Mouse (Mus musculus): ENCODE data around the gene Zfp511.
A peak's percentile ranks its signal among the peaks of the same experiment; 100 is the strongest.

Zfp511 gene

DNA sequence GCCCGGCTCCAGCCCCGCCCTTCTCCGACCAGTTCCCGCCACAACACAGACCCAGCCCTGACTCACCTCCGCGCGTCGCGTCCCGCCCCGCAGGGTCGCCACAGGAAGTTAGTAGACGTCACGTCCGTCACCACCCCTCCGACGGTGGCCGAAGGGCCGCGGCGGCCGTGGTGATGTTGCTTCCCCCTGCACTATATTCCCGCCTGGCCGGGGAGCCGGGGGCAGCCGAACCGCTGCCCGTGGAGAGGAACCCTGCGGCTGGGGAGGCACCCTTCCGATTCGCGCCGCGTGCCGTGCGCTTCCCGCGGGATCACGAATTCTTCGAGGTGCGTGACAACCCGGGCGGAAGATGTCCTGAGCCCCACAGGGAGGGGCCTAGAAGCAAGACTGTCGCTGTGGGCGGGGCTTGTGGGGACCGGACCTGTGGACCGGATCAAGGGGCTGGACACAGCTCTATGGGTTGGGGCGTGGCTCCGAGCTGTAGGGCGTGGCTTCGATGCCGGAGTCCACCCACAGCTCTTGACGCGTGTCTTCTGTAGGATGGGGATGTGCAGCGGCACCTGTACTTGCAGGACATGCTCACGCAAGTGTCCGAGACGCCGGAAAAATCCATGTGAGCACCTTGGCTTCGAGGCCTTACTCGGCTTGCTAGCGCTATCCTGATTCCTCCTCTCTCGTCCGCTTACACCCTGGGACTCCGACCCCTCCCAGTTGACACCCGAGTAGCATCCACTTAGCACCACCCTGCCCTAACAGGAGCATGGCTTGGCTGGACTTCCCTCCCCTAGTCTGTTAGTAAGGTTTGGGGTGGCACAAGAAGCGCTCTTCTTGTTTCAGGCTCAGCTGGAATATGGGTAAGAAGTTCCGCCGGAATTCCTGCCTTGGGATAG is at the start of gene Zfp511, which contains the start of gene Tubgcp2:
Zfp511 (plus strand) TSS at position 111 of the 890 bp plus-strand sequence.
Tubgcp2 (minus strand) TSS at position 389 of the 890 bp plus-strand sequence.
- DNase-seq (ENCODE audit: low spot score) = peak; percentile 99

DNA sequence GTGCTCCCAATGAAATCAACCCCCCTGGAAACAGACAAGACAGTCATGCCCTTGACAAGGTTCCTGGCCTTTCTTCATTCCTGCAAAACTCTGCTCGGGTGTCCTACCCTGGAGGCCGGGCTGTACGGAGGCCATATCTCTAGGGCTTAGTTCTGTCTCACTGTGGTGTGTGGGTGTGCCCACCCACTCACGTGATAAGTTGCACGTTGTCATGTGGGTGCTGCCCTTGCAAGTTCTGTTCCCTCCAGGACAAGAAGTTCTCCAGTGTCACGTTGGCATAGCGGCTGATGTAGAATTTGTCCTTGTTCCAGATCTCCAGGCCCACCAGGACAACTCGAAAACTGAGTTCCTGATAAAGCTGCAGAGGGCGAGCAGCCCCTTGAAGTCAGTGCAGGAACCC is 47.9 kb upstream of the Zfp511 start:
- no peak for DNase-seq (ENCODE audit: low spot score)

DNA sequence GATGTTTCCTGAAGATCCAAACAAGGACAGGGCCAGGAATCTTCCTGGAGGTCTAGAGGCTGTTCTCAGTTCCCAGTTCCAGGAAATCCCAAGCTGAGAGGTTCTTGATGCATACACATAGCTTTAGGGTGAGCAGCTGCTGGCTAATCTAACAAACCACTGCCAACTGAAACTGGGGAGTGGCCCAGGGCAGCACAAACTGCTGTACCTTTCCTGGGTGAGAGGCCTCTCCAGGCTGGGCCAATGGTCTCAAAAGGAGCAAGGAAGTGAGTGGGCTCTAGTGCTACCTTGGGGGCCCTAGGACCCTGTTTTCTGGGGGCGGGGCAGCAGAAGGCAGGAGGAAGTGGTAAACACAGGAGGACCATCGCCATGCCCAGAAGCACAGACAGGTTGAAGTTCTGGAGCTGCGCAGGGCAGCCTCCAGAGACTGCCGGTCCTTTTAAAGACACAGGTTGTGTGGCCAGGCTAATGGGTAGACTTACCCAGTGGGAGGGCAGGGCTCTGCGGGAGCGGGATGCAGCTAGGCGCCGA is 45.3 kb upstream of the Zfp511 start:
- DNase-seq (ENCODE audit: low spot score) = no peak

DNA sequence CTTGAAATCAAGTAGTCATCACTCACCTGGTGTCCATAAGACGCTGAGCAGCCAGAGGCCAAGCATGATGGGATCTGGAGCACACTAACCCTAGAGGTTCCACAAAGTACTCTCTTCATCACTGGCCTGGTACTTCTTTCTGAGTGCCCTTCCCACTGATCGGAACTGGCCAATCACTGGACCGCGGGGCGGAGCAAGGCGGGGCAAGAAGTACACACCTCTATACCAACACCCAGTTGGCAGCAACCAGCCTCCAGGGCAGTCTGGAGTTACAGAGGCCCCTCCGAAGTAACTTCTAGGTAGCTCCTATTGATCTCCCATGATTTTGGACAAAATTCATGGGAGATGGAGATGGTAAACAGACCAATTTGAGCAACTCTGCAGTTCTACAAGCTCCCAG is 43.8 kb upstream of the Zfp511 start, which contains the start of gene Adam8:
Adam8 (minus strand) TSS at position 157 of the 400 bp plus-strand sequence.
- peak; percentile 23 for DNase-seq (ENCODE audit: low spot score)

DNA sequence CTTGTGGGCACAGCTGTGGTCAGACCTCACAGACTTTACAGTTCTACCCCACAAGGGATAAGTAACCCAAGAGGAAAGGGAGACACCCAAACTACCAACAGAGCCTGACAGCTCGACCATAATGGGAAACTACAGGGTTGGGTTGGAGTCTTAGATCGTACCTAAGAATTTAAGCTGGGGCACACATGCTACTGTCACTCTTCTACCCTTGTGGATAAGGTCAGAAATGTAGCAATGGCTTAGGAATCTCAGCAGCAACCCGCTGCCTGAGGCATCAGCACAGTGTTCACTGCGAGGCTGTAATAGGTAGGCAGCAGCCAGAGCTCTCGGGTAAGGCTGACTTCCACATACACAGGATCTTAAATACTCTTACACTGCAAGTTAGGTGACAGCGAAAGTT is 42.7 kb upstream of the Zfp511 start:
- DNase-seq (ENCODE audit: low spot score) = no peak

DNA sequence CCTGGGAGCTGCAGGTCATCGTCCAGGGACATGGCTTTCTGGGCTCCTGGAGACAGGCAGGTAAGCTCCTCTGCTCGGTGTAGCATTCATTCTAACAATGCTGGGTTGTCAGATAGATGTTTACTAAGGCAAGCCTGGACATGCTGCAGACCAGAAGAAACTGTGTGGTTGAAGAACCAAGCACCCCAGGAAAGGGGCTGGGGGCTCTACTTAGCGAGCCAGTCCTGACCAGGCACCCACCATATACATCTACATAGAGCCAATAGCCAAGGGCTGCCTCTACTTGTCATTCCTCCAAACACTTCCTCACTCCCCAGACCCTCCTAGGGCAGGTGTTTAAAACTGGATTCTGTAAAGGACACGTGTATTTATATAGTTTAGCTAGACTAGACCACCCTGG is 42.0 kb upstream of the Zfp511 start:
- no peak for DNase-seq (ENCODE audit: low spot score)

DNA sequence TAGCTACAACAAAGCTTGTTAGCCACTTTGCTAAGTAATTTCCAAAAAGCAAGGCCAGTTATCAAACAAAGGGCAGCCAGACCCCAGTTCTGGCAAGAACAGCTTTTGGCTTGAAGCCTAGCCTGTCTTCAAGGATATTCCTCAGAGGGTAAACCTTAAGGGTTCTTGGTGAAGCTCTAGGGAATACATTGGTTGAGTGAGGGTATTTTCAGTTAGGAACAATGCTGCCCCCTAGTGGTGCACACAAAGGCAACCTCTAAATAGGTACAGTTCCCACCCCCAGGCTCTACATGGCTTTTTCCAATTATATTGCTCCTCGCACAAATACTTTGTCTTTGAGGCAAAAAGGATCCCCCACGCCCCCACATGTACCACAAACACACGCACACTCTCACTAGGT is 41.5 kb upstream of the Zfp511 start:
- DNase-seq (ENCODE audit: low spot score) = peak; percentile 78

DNA sequence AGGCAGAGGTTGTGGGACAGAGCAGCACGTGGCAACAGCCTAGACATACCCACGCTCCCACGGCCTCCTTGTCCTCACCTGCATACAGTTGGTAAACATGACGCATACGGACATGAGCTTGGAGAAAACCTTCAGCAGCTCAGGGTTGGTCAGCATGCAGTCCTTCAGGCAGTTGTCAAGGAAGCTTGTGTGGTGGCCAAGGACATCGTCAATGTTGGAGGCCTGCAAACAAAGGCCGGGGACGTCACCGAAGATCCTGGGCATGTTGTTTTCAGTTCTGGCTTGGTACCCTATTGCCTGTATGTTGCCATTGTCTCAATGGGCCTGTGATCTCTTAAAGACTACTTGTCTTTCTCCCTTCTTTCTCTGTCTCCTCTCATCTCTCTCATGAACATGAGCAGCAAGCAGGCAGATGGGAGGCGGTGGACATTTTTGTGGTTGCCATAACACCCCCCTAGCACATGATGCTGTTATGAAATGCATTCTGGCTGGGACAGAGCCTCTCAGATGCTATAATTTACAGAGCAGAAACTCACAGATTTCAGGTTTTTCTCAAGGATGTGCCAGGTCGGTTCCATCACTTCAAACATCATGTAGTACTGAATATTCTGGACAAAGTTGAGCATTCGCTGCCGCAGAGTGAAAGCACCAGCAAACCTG is 37.4 kb upstream of the Zfp511 start:
- no peak for DNase-seq (ENCODE audit: low spot score)

DNA sequence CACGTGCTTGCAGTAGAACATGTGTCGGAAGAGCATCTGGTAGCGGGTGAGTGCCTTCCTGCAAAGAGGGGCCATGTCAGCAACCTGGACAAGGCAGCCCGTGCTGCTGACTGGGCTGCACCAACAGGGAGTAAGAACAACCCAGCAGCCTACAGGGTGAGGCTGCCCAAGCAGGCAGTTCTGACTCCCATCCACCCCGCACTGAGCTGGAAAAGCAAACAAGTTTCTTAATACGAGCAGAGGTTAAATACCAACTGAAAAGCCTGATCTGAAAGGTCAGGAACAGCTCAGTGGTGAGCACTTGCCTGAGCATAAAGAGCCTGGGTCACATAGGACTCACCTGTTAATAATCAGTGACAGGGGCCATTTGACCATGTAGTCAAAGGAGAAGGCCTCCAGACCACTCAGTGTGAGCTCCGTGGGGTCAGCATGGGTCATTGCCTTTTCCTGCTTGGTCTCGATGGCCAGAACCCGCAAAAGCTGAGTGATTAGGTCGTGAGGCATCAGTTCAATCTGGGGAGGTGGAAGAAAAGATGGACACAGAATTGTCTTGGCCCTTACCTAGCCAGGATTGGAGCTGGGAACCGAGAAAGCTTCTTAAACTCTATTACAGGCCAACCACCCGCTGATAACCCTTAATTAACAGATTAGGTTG is 35.0 kb upstream of the Zfp511 start:
- DNase-seq (ENCODE audit: low spot score) = peak; percentile 51

DNA sequence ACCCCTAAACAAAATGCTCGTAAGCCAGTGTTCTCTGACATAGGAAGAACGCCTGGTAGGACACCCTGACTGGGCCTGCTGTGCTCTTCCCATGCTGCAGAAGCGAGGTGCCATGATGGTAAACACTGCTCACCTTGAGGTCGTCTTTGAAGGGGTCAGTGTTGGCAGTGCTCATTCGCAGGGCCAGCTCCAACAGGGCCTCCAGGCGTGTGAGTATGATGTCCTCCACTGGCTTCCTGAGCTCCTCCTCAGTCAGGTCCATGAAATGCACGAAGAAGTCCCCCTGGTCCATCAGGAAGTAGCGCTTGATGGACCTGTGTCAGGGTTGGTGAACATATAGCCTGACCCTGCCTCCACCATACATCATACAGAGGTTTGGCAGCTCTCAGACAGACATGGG is 31.5 kb upstream of the Zfp511 start:
- DNase-seq (ENCODE audit: low spot score) = no peak

DNA sequence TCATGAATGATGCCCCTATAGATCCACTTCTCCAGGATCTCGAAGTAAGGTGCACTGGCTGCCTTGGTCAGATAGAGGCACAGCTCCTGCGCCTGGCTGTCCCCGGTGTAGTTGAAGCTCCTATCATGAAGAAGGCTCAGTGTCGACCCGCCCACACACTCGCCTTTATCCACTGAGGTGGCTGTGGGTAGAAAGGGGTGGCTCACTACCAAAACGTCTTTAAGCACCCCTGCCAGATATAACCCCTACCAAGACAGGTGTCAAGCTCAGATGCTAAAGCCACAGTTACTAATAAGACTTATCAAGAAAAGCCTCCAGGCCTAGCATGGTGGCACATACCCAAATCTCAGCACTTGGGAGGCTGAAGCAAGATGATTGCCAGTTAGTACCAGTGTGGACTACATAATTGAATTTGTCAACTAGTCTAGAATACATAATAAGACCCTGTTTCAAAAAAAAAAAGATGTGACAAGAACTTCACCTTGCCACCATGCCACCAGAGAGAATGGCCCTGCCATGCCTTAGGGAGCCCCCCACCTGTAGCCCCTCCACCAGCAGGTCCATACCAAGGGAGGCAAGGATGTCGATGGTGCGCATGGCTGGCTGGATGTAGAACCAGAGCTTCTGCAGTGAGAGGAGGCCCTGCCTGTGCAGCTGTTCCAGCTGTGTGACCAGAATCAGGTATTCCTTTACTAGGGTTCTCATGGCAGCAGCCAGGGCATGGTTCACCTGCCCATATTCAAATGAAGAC is 29.2 kb upstream of the Zfp511 start:
- no peak for DNase-seq (ENCODE audit: low spot score)

DNA sequence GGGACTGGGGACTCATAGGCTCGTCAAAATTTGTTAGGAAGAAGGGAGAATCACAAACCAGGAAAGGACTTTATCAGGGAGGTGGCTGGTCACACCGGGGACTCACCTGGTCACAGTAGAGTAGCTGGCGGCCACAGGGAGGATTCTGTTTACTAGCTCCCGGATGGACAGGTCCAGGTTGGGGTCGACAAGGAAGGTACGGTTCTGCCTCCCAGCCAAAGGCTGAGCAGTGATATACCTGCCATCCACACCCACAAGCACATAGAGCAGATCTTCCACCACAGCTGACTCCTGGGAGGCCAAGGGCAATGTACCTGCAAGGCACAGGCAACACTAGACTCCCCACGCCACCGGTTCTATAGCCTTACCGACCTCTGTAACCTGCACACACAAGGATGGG is 28.4 kb upstream of the Zfp511 start:
- no peak for DNase-seq (ENCODE audit: low spot score)

DNA sequence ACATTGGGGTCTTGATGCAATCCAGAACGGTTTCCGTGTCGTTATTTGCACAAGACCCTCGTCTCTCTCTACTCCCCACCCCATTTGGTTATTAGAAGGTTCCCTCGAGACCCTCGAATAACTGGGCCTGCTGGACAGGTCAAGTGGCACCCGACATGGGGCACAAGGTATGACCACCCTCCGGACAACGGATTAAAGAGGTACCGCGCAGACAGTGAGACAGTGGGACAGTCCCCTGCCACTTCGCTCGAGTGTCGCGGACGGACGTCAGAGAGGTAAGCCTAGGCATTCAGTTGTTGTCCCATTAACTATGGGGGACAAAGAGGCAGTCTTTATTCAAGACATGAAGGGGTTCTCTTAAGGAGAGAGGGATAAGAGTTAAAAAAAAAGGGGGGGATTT is 24.9 kb upstream of the Zfp511 start:
- no peak for DNase-seq (ENCODE audit: low spot score)

DNA sequence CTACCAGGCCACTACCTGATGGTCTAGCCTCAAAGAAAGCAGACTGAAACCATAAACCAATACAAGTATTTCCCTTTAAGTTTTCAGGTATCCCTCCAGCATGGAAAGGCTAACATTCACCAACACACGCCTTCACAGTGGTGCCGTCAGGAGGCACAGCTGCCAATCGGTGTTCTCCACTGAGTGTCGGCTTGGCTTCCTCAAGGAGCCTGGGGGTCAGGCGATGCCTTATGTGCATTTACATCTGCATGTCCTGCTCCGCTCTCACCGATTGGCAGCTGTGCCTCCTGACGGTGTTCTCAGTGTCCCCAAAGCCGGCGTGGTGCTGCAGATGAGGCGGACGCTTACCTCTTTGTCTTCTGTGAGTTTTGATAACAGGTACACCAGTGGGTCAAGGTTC is 4.4 kb upstream of the Zfp511 start:
- peak; percentile 3 for DNase-seq (ENCODE audit: low spot score)

DNA sequence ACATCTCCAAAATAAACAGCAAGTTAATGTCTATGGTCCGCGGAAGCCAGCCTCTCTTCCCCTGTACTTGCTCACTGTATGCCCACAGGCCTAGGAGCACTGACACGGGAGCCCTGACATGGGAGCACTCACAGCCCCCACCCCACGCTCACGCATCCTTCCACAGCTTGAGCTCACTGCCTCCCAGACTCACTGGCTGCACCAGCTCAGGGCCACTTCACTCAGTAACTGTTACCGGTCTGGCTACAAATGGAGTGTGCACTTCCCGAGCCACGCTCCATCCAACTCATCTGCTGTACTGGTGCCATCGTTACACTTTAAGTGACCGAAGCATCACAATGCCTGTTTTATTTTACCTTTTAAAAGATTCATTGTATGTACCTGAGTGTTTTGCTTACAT is 3.8 kb upstream of the Zfp511 start:
- DNase-seq (ENCODE audit: low spot score) = peak; percentile 2

DNA sequence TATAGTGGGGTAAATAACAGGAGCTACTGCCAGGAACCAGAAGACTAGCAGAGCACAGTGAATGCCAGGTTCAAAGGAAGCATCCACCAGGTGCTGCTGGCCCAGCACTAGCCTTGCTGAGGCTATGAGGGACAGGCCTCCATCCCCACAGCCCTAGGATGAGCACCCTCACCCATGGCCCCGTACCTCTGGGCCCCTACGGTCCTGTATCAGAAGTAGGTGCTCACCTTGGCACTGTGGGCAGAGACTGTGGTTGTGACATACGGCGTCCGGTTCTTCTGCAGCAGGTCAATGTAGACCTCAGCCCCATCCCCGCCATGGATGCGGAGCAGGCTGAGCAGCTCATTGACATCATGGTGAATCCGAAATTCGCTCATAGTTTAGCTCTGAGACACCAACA is 2.8 kb upstream of the Zfp511 start:
- no peak for DNase-seq (ENCODE audit: low spot score)

DNA sequence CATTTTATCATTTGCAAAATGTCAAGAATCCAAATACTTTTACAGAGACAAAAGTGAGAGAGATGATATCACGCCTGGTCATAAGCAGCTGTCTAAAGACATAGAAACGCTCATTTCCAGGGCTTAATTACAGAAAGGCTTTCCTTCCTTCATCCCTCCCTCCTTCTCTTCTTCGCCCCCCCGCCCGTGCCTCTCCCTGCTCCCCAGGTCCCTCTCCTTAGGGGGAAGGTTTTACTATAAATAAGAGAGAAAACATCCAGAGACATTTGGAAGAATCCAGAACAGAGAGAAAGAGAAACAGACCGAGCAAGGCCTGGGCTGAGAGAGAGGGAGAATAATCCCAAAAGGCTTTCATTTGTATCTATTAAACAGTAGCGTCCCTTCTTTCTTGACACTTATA is 735 bp upstream of the Zfp511 start:
- DNase-seq (ENCODE audit: low spot score) = no peak

DNA sequence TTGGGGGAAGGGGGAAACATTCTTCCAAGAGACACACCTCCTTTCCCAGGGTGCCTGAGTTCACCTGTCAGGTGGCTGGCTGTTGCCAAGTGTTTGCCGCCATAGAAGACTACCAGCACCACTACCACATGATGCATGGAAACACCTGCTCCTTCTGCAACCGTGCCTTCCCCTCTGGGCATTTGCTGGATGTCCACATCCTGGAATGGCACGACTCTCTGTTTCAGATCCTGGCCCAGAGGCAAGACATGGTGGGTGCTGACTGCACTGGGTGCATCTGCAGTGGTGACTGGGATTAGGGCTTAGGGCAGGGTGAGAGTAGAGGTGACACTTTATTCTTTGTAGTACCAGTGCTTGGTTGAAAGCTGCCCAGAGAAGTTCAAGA is 972 bp downstream of the Zfp511 start:
- DNase-seq (ENCODE audit: low spot score) = peak; percentile 3

DNA sequence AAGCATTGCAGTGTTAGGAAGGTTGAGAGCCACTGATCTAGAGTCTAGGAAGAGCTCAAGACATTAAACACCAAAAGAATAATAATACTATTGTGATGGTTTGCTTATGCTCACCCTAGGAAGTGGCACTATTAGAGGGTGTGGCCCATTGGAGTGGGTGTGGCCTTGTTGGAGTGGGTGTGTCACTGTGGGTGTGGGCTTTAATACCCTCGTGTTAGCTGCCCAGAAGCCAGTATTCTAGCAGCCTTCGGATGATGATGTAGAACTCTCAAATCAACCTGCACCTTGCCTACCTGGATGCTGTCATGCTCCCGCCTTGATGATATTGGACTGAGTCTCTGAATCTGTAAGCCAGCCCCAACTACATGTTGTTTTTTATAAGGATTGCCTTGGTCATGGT is 6.5 kb downstream of the Zfp511 start:
- DNase-seq (ENCODE audit: low spot score) = peak; percentile 2

DNA sequence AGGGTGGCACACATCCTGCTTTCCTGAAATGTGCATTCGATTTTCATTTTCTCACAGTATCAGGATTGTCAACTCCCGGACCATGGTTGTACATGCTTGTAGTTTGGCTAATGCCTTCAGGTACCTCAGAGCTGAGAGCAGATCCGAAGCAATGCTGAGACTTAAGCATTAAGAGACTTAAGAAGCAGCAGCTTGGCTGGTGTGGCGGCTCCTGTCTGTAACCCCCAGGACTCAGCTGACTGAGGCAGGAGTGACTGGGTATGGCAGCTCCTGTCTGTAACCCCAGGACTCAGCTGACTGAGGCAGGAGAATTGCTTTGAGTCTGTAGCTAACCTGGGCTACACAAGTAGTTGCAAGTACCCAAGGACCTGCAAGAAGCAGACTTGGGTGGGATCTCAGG is 9.4 kb downstream of the Zfp511 start:
- DNase-seq (ENCODE audit: low spot score) = no peak

DNA sequence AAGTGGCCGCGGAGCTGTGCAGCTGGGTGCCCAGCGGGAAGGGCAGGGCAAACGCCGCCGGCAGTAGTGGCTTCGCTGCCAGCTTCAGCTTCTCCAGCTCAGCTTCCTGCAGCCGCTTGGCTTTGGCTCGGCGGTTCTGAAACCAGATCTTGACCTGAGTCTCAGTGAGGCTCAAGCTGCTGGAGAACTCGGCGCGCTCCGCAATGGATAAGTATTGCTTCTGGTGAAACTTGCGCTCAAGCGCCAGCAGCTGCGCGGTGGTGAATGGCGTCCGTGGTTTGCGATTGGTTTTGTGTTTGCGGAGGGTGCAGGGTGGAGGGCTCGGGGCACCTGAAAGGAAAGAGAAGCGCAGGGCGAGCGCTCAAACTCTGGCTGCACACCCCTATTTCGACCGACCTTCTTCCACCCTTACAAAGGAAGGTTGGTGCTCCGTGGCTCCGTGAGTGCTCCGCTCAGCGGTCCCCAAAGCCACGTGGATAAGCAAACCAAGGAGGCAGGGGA is 11.7 kb downstream of the Zfp511 start:
- peak; percentile 67 for DNase-seq (ENCODE audit: low spot score)
